Mouse (Mus musculus) thymus, postnatal 14 days (tissue): ENCODE results near the gene Epha3.

Experiments
- DNase-seq: peaks from one replicate; pipeline ENCODE4 v3.0.0; 2021

Gene Epha3

DNA sequence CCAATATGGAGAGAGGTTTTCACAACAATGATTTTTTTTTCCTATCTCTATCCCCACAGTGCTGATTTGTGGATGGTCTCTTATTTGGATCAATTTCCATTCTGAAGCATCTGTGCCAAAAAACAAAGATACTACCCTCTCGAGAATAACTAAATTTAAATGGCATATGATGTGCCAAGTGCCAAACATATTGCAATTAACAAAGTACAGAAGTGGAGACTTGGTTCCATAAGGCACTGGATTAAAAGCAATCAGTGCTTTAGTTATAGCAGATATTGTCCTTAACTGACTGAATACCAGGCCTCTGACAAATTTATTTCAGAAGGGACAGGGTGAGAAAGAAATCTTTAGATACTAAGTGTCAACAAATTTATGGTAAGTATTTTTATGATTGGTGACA lies 81.9 kb downstream of the Epha3 start:
- DNase-seq, result no peak

GRCm38 (mm10) chr16:63780151-63780550 lies 83.8 kb downstream of the Epha3 start:
- no peak for DNase-seq

GRCm38 (mm10) chr16:63777811-63778210 lies 86.2 kb downstream of the Epha3 start:
- DNase-seq, result no peak

GRCm38 (mm10) chr16:63772566-63772965 lies 91.4 kb downstream of the Epha3 start:
- DNase-seq, result no peak

- DNase-seq, result no peak
Observed at GRCm38 (mm10) chr16:63767589-63767988, 96.4 kb downstream of the Epha3 start.

- DNase-seq, result no peak
Observed at GRCm38 (mm10) chr16:63761177-63761576, 102.8 kb downstream of the Epha3 start.

- no peak for DNase-seq
Observed at GRCm38 (mm10) chr16:63760112-63760511, 103.9 kb downstream of the Epha3 start.

DNA sequence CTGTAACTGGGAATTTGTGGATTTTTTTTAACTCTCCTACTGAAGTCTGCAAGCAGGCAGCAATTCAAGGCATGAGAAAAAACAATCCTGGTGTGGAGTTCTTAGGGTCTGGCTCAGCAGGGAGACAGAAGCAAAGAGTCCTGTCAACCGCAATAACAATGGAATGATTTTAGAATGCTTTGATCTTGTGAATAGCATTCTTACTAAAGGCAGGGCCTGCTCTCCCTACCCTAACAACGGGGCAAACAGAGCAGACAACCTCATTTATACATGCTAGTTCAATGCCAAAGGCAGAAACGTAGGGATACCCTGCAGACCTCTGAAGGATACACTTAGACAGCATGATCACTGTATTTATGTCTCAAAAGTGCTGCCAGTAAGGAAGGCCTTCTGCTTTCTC lies 110.9 kb downstream of the Epha3 start:
- no peak for DNase-seq

DNA sequence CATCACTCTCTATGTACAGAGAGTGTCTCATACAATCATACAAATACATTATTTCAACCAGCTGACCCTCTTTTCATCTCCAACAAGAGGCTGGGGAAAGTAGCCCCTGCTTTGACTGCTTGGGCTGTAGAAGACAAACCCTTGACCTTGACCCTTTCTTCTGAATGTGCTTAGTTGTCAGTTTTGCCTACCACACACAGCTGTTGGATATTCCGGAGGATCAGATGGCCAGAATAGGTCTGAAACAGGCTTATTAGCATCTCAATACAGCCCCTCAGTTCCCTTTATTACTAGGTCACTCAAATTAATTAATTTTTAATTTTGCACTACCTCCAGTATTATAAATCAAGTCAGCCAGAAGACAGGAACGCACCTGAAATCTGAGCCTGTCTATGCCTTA lies 116.2 kb downstream of the Epha3 start:
- DNase-seq, result no peak

GRCm38 (mm10) chr16:63745465-63745864 lies 118.5 kb downstream of the Epha3 start:
- no peak for DNase-seq

- DNase-seq, result no peak
Observed at GRCm38 (mm10) chr16:63743208-63743854, 120.6 kb downstream of the Epha3 start.

- no peak for DNase-seq
Observed at GRCm38 (mm10) chr16:63719235-63719634, 144.7 kb downstream of the Epha3 start.

- no peak for DNase-seq
Observed at GRCm38 (mm10) chr16:63717317-63717716, 146.7 kb downstream of the Epha3 start.

DNA sequence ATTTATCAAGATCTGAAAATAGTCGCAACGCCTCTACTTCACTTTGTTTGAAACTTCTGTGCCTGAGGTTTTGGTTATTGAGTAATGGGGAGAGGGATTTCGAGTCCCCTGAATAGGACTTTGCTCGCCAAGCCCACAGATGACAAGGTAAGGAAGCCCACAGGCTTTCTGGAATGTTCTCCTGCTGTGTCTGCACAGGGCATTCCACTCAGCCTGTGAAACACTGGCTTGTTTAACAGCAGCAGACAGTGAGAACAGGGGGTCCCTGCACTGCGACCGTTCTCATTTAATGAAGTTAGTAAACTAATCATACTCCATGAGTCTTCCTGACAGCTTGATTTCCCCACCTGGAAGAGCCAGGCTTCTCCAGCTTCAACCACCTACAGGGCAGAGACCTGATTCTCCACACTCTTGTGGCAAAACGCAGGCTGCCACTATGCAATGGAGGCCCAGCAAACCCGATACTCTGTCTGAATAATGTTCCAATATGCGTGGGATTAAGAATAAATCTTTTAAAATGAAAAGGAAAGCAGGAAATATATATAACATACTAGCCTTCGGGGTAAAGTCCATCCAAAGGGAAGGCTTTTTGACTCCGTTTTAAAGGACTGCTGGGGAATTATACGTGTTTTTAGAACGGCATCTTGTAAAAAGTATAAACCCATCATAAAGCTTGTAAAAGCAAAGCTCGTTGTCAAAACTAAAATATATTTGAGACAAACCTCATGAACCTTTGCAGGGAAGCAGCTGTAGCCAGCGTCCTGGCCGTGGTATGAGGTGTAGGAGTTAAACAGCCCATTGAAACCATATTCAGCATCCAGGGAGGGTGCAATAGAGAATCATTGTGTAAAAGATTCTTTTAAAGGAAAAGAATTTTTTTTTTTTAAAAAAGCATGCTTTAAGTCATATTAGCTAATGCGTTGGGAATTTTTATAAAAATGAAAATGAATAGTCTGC lies 156.8 kb downstream of the Epha3 start:
- no peak for DNase-seq

- DNase-seq, result no peak
Observed at GRCm38 (mm10) chr16:63689371-63689770, 174.6 kb downstream of the Epha3 start.

DNA sequence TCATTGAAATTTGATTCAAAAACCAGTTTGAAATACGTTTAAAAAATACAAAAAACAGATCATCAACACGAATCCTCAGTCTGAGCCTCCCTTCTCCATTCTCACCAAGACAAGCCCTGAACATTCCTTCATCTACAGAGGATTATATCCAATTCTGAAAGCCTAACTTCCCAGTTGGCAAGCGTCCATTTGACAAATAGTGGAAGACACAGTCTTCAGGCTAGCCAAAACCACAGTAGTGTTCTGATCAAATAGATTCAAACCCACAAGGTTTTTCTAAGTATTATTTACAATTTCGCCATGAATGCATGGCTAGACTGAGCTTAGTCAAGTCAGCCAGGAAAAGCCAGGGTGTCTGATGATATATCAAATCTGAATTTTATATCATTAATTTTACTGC lies 179.8 kb downstream of the Epha3 start:
- DNase-seq, result no peak

DNA sequence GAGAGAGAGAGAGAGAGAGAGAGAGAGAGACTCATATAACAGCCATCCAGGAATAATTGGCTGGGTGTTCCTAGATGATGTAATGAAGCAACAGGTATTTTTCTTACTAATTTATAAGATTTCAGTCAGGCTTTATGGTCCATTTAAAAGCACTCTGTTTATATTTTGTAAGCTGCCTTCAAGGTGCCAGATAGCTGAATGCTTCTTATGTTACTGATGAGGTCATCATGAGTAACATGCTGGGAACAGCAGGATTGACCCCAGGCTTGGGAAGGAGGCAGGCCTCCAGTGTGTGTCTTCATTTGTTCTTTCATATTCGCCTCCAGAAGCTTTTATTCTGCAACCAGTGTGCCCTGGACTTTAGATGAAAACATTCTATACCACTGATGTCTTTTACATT lies 189.5 kb downstream of the Epha3 start:
- no peak for DNase-seq

DNA sequence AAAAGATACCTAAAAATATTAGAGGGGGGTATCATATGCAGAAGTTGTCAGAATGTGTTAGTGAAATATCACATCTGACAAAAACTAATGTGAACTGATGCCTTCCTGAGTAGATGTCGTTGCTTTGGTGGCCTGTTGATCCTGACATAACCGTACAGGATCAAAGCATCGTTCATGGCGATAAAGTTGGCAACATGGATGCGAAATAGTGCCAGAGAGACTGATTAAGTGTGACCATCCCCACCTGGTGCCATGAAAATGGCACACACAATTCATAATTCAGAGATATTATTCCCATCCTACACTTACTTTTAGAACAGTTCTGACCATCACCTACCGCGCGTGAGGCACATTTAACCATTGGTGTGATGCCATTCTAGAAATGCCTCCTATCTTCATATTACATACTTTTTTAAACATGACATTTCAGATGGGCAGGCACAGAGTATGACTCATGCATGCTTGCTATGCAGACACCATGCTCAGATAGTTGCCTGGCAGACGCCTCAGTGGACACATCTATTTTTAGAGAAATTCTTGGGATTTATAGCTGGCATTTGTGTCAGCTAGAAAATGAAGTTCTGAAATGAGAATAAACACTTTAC lies 190.6 kb downstream of the Epha3 start:
- no peak for DNase-seq

DNA sequence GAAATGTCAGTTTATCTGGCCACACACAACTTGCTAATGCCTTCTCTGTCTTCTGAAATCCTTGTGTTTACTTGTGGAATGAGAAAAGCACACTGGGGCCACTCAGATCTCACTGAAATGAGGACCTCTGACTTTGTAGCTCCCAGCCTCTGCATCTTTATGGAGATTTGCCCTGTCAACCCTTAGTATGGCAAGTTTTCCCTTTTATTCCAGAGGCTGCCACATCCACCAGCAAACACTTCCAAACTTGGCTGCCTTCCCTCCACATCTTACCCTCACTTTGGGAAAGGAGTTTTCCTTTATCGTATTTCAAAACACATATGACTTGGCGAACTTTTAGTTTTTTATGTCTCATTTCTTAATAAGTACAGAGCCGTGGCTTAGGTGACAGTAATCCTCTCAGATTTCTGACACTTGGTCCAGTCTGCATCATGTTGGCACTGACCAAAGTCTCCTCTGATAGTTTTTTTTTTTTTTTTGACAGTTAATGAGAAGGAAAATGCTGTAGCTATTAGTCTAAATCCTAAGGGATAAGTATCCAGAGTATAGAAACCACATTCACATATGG lies 198.0 kb downstream of the Epha3 start:
- no peak for DNase-seq

DNA sequence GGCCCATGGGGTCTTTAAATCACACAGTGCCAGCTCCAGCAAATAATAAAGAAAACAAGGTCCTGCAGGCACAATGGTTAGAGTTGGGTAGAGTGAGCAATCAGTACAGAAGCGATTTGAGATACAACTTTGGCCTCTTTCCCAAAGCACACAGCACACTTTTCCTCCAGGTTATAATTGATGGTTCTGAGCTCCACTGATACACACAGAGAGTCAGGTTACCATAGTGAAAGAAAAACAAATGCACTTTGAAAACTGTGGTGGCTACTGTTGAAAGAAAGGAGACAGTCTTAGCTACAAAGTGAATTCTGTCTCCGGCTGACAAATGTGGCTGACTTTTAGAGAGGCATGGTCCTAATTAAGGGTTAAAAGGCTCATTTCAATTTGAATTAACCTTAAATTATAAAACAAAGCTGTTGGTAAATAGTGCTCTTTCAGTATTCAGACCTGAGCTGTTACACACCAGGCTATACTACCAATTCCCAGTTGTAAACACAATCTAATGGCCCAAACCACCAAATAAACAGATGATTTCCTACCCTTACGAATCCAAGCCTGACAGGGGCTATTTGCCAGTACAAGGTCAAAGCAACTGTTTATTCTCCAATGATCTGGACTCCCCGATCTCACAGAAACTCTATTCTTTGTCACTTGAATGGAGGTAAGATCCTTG lies 205.5 kb downstream of the Epha3 start:
- DNase-seq, result no peak

- no peak for DNase-seq
Observed at GRCm38 (mm10) chr16:63657743-63658142, 206.2 kb downstream of the Epha3 start.

- no peak for DNase-seq
Observed at GRCm38 (mm10) chr16:63653393-63653918, 210.5 kb downstream of the Epha3 start.

DNA sequence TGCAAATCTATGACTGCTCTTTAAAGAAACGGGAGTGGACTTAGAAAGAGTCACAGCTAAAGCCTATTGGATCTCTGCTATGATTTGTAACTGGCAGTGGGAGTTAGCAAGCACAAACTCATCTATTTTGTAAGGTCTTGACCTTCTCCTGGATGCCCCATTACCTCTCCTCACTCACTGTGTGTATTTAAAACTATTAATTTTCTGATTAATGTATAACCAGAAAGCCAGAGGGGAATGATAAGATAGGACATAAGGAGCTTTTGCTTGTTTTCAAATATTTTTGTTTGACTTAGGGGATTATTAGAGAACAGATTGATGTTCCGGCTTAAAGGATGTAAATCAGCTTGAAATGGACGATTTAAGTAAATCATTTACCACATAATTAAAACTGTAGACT lies 213.2 kb downstream of the Epha3 start:
- no peak for DNase-seq
